Mouse (Mus musculus): ENCODE measurements around the gene Lad1. TPM values are rescaled to one million over a fixed set of nuclear protein-coding genes. Genes with fewer than 3 reads are reported as not detected.

Lad1 gene
- total and polyA plus RNA-seq, 3 experiments = 0.14 to 0.40 (median 0.17) TPM

GRCm38 (mm10) chr1:135882385-135883109 lies 64.1 kb downstream of the Lad1 start:
- DNase-seq = peak; percentile 44

Other genes with a start within 250 kb of the Lad1 start
- gene Nav1, start 211.3 kb upstream of the Lad1 start, total RNA-seq (2021) = 10 to 100 TPM; 13.0 to 17.2 TPM
- gene Nav1, start 211.3 kb upstream of the Lad1 start, polyA plus RNA-seq (2012; rRNA removed) = 6.1 and 7.2 TPM in 2 replicates
- 100 to 1,000 TPM in 1 of 2 experiments, 10 to 100 TPM in 1; 68.0 to 133 TPM for gene Csrp1, start 98.5 kb upstream of the Lad1 start, total RNA-seq (2021)
- 65.7 and 70.2 TPM in 2 replicates for gene Csrp1, start 98.5 kb upstream of the Lad1 start, polyA plus RNA-seq (2012; rRNA removed)
- gene Phlda3, start 52.5 kb upstream of the Lad1 start, total RNA-seq (2021) = 10 to 100 TPM; 35.1 to 83.1 TPM
- gene Phlda3, start 52.5 kb upstream of the Lad1 start, polyA plus RNA-seq (2012; rRNA removed) = 119 and 180 TPM in 2 replicates
- not detected for gene Tnni1, start 39.2 kb upstream of the Lad1 start, total RNA-seq (2021)
- 0.15 and 0.28 TPM in 2 replicates for gene Tnni1, start 39.2 kb upstream of the Lad1 start, polyA plus RNA-seq (2012; rRNA removed)
- 1 to 10 TPM; 3.1 to 5.7 TPM for gene Tnnt2, start 17.8 kb downstream of the Lad1 start, total RNA-seq (2021)
- 0.66 and 1.00 TPM in 2 replicates for gene Tnnt2, start 17.8 kb downstream of the Lad1 start, polyA plus RNA-seq (2012; rRNA removed)
- not detected for gene Pkp1, start 100.6 kb downstream of the Lad1 start, total RNA-seq (2021)
- 0.03 TPM in 1 of 2 replicates, not detected in the other for gene Pkp1, start 100.6 kb downstream of the Lad1 start, polyA plus RNA-seq (2012; rRNA removed)
- under 1 TPM in 1 of 2 experiments, not detected in 1; 0.17 TPM for gene Igfn1, start 187.7 kb downstream of the Lad1 start, total RNA-seq (2021)
- gene Igfn1, start 187.7 kb downstream of the Lad1 start, polyA plus RNA-seq (2012; rRNA removed) = 0.16 and 0.17 TPM in 2 replicates
- gene Tmem9, start 189.6 kb downstream of the Lad1 start, total RNA-seq (2021) = 10 to 100 TPM; 39.5 to 46.4 TPM
- 102 and 112 TPM in 2 replicates for gene Tmem9, start 189.6 kb downstream of the Lad1 start, polyA plus RNA-seq (2012; rRNA removed)
- gene Ascl5, start 232.2 kb downstream of the Lad1 start, total RNA-seq (2021) = not detected
- 0.39 TPM in 1 of 2 replicates, not detected in the other for gene Ascl5, start 232.2 kb downstream of the Lad1 start, polyA plus RNA-seq (2012; rRNA removed)
- 1 to 10 TPM in 1 of 2 experiments, under 1 TPM in 1; 0.17 to 1.2 TPM for gene Cacna1s, start 234.2 kb downstream of the Lad1 start, total RNA-seq (2021)
- 0.15 and 0.40 TPM in 2 replicates for gene Cacna1s, start 234.2 kb downstream of the Lad1 start, polyA plus RNA-seq (2012; rRNA removed)